Mouse (Mus musculus): ENCODE data around the gene Serinc3.

GRCm38 (mm10) chr2:163611176-163611575 is 33.8 kb downstream of the Serinc3 start:
- TF ChIP-seq CTCF (IDR thresholded peaks at IDR 0.05; ENCODE audit: low read depth) (no peak), EP300 (IDR thresholded peaks at IDR 0.05; ENCODE audit: low read depth) (no peak)
